Comparison of ENCODE assay signal across 23 mouse cellular contexts in the genomic region with DNA sequence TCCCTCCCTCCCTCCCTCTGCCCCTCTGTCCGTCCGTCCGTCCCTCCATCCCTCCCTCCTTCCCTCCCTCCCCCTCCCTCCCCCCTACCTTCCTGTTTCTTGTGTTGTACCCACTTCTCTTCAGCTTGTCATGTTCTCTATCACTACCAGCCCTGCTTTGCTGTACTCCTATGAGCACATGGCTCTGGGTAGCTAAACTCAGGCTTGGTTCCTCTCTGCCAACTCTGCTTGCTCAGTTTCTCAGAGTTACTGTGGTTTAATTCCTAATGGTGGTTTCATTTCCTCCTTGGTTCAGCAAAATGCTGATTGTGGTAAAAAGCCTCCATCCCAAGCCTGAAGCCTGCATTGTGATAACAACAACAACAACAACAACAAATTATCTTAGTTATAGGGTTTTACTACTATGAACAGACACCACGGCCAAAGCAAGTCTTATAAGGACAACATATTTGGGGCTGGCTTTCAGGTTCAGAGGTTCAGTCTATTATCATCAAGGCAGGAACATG.
DNase-seq lines count a peak whose midpoint lies in the region; ATAC-seq and TF ChIP-seq lines count a peak whose summit lies in the region.
"Had no signal": no experiment of that assay in that cellular context is flagged by ENCODE, and none has a peak within 500 bp of the region (broad histone marks: within the 10 kb centered on the region; RNA-seq: fewer than 3 reads in every experiment).

No protein-coding gene starts in this region.

- H3K9me3 ChIP-seq in liver, embryonic 11.5 days (ENCODE audit: control insufficient read depth, low read length) = no peaks in the 10 kb centered on the region
- no peaks in the 10 kb centered on the region for H3K9me3 ChIP-seq in midbrain, embryonic 16.5 days (replicated peaks; ENCODE audit: control insufficient read depth, low read length, poor library complexity, severe bottlenecking)
- H3K9me3 ChIP-seq in hindbrain, embryonic 13.5 days = no peaks in the 10 kb centered on the region; the same call in 1 of the 2 replicates
- H3K9me3 ChIP-seq: embryonic facial prominence, embryonic 15.5 days; forebrain, embryonic 10.5 days; heart, embryonic 10.5 days; midbrain, embryonic 15.5 days; neural tube, embryonic 12.5 days had no signal

- H3K4me2 ChIP-seq in liver, embryonic 11.5 days = no peak overlapping the region
- no peak overlapping the region for H3K4me2 ChIP-seq in midbrain, embryonic 16.5 days (ENCODE audit: low read length)
- H3K4me2 ChIP-seq in hindbrain, embryonic 13.5 days = no peak overlapping the region
- H3K4me2 ChIP-seq: embryonic facial prominence, embryonic 15.5 days; midbrain, embryonic 15.5 days; neural tube, embryonic 12.5 days had no signal

- H3K4me1 ChIP-seq in liver, adult 2 months (ENCODE audit: control insufficient read depth, insufficient read depth, low read length) = no peaks in the 10 kb centered on the region
- no peaks in the 10 kb centered on the region for H3K4me1 ChIP-seq in liver, embryonic 11.5 days (replicated peaks; ENCODE audit: control insufficient read depth, insufficient read depth, low read length)
- H3K4me1 ChIP-seq in bone marrow, adult 2 months (ENCODE audit: control insufficient read depth, insufficient read depth, low read length) = peaks cover 2% of the 10 kb centered on the region
- peaks cover 2% of the 10 kb centered on the region for H3K4me1 ChIP-seq in midbrain, embryonic 16.5 days (ENCODE audit: control insufficient read depth, insufficient read depth, low read length)
- H3K4me1 ChIP-seq in hindbrain, embryonic 13.5 days (replicated peaks) = 0 out of 2 replicates have a peak, but pooled peaks cover 3% of the 10 kb centered on the region
- H3K4me1 ChIP-seq: embryonic facial prominence, embryonic 15.5 days; forebrain, embryonic 10.5 days; heart, embryonic 10.5 days; megakaryocyte, embryonic 14.5 days; neural tube, embryonic 12.5 days had no signal

- no peaks in the 10 kb centered on the region for H3K36me3 ChIP-seq in liver, adult 2 months (ENCODE audit: control insufficient read depth, insufficient read depth, low read length)
- no peaks in the 10 kb centered on the region for H3K36me3 ChIP-seq in liver, embryonic 11.5 days (ENCODE audit: control insufficient read depth, insufficient read depth, low read length)
- no peaks in the 10 kb centered on the region for H3K36me3 ChIP-seq in midbrain, embryonic 16.5 days (ENCODE audit: control insufficient read depth, insufficient read depth, low read length)
- H3K36me3 ChIP-seq in hindbrain, embryonic 13.5 days = no peaks in the 10 kb centered on the region
- H3K36me3 ChIP-seq: embryonic facial prominence, embryonic 15.5 days; forebrain, embryonic 10.5 days; heart, embryonic 10.5 days; midbrain, embryonic 15.5 days; neural tube, embryonic 12.5 days had no signal

- no peak overlapping the region for H3K9ac ChIP-seq in liver, adult 2 months (ENCODE audit: low read depth, low read length)
- H3K9ac ChIP-seq in liver, embryonic 11.5 days (ENCODE audit: low read depth, low read length) = no peak overlapping the region
- no peak overlapping the region for H3K9ac ChIP-seq in midbrain, embryonic 16.5 days (ENCODE audit: low read depth, low read length)
- no peak overlapping the region for H3K9ac ChIP-seq in hindbrain, embryonic 13.5 days
- H3K9ac ChIP-seq: embryonic facial prominence, embryonic 15.5 days; liver, embryonic 14.5 days; midbrain, embryonic 15.5 days; neural tube, embryonic 12.5 days had no signal

- H3K27ac ChIP-seq in liver, adult 2 months (replicated peaks; ENCODE audit: insufficient read depth, low read depth, low read length) = no peak overlapping the region
- no peak overlapping the region for H3K27ac ChIP-seq in liver, embryonic 11.5 days (ENCODE audit: low read depth, low read length)
- H3K27ac ChIP-seq in bone marrow, adult 2 months (ENCODE audit: control insufficient read depth, insufficient read depth, low read depth, low read length, poor library complexity) = peak overlapping the region; percentile 29; the same call in 1 of the 2 replicates
- no peak overlapping the region for H3K27ac ChIP-seq in midbrain, embryonic 16.5 days (ENCODE audit: low read length)
- no peak overlapping the region for H3K27ac ChIP-seq in hindbrain, embryonic 13.5 days
- H3K27ac ChIP-seq: embryonic facial prominence, embryonic 15.5 days; forebrain, embryonic 10.5 days; heart, embryonic 10.5 days; hindbrain, postnatal 0 days; liver, embryonic 14.5 days; midbrain, embryonic 15.5 days; neural tube, embryonic 12.5 days had no signal

- TF ChIP-seq POLR2A in liver, adult 2 months (IDR thresholded peaks at IDR 0.05; ENCODE audit: extremely low read depth, insufficient read depth, low read length) = no peak
- TF ChIP-seq POLR2A in bone marrow, adult 2 months (IDR thresholded peaks at IDR 0.05; ENCODE audit: borderline replicate concordance, control insufficient read depth, low read depth, low read length) = no peak

- H3K27me3 ChIP-seq in liver, adult 2 months (ENCODE audit: control insufficient read depth, insufficient read depth, low read length) = peaks cover 2% of the 10 kb centered on the region; the same call in 1 of the 2 replicates
- H3K27me3 ChIP-seq in liver, embryonic 11.5 days (replicated peaks; ENCODE audit: control insufficient read depth, insufficient read depth, low read length) = no peaks in the 10 kb centered on the region
- H3K27me3 ChIP-seq in midbrain, embryonic 16.5 days (ENCODE audit: control insufficient read depth, insufficient read depth, low read depth, low read length) = no peaks in the 10 kb centered on the region; the same call in 1 of the 2 replicates
- 0 out of 2 replicates have a peak, but pooled peaks cover 7% of the 10 kb centered on the region for H3K27me3 ChIP-seq in hindbrain, embryonic 13.5 days
- H3K27me3 ChIP-seq: embryonic facial prominence, embryonic 15.5 days; megakaryocyte, embryonic 14.5 days; midbrain, embryonic 15.5 days had no signal

- 81% methylated on average over 1 of the region's 4 CpGs for WGBS in liver, adult 2 months
- 85% methylated on average over 1 of the region's 4 CpGs for WGBS in liver, embryonic 11.5 days
- 61% methylated on average over 1 of the region's 4 CpGs for WGBS in bone marrow, adult 2 months
- 86% methylated on average over 1 of the region's 4 CpGs for whole genome bisulfite sequencing in midbrain, embryonic 16.5 days
- WGBS in hindbrain, embryonic 13.5 days = 92% methylated on average over 1 of the region's 4 CpGs

- H3K4me3 ChIP-seq in liver, adult 2 months (ENCODE audit: insufficient read depth, low read depth, low read length) = no peak overlapping the region
- H3K4me3 ChIP-seq in liver, embryonic 11.5 days (ENCODE audit: low read depth, low read length) = no peak overlapping the region
- no peak overlapping the region for H3K4me3 ChIP-seq in bone marrow, adult 2 months (replicated peaks; ENCODE audit: control insufficient read depth, low read depth, low read length)
- no peak overlapping the region for H3K4me3 ChIP-seq in midbrain, embryonic 16.5 days (ENCODE audit: low read depth, low read length)
- no peak overlapping the region for H3K4me3 ChIP-seq in hindbrain, embryonic 13.5 days
- H3K4me3 ChIP-seq: embryonic facial prominence, embryonic 15.5 days; forebrain, embryonic 10.5 days; heart, embryonic 10.5 days; megakaryocyte, embryonic 14.5 days; midbrain, embryonic 15.5 days; neural tube, embryonic 12.5 days had no signal

- no peaks in the 10 kb centered on the region for H3K79me2 ChIP-seq in liver, adult 2 months (ENCODE audit: control insufficient read depth, insufficient read depth, low read length)

- DNase-seq in liver, adult 2 months (ENCODE audit: extremely low read depth, low read depth, low spot score) = peak; percentile 44
- no peak for DNase-seq in liver, embryonic 11.5 days (ENCODE audit: low spot score)
- DNase-seq in B cell, adult 2 months = peak; percentile 19 to 20
- DNase-seq in right cerebral cortex, postnatal 25 days = no peak
- DNase-seq: adrenal gland, adult 2 months; cerebellum, adult 9-10 months; gastrocnemius, postnatal 10 days; heart, postnatal 36 days; kidney, adult 11 months; kidney, postnatal 36 days; layer of hippocampus, postnatal 36 days had no signal

- no peak for ATAC-seq in liver, embryonic 11.5 days (replicated peaks; ENCODE audit: low FRiP score)
- peak; percentile 80 for ATAC-seq in megakaryocyte, adult 5-6 weeks (ENCODE audit: poor library complexity, severe bottlenecking)
- no peak for ATAC-seq in midbrain, embryonic 16.5 days
- no peak for ATAC-seq in hindbrain, embryonic 13.5 days (ENCODE audit: low FRiP score)
- ATAC-seq: hindbrain, postnatal 0 days; midbrain, embryonic 15.5 days had no signal

- TF ChIP-seq CTCF in liver, adult 2 months (IDR thresholded peaks at IDR 0.05; ENCODE audit: low read depth, low read length) = no peak
- TF ChIP-seq CTCF in bone marrow, adult 2 months (IDR thresholded peaks at IDR 0.05; ENCODE audit: control insufficient read depth, insufficient read depth, low read length) = no peak

Comparison
In these comparisons a context has a peak if more than half of its experiments do, and no peak if none do; other contexts are left out.
1. DNase-seq: peak in liver, adult 2 months (single experiment) and B cell, adult 2 months (2 of 2); none in liver, embryonic 11.5 days (single experiment) and right cerebral cortex, postnatal 25 days (single experiment).